Mouse (Mus musculus) midbrain, embryonic 14.5 days (tissue): ENCODE data around the gene 9230104L09Rik. TPM values are rescaled to one million over a fixed set of nuclear protein-coding genes. Genes with fewer than 3 reads are reported as not detected.

Experiments used
- ATAC-seq: fragments of 200-750 bp; cut with Nextera tagmentation; 2 replicates; pipeline ENCODE4 v1.8.0; 2017; ENCODE audit warnings: moderate number of reproducible peaks, moderate library complexity; ENCODE audit not compliant: low FRiP score, low TSS enrichment
- DNase-seq: peaks from one replicate; pipeline ENCODE4 v3.0.0-alpha.2; 2015
- H3K27ac ChIP-seq: fragments of 300-500 bp; sonication (generic); replicated peaks from 2 replicates; pipeline ENCODE4 v1.5.1; 2014; ENCODE audit warnings: mild to moderate bottlenecking, low read depth, low read length, moderate library complexity
- H3K27me3 ChIP-seq: fragments of 300-500 bp; sonication (generic); 2 replicates; pipeline ENCODE4 v1.6.1; 2014; ENCODE audit warnings: low read length, control low read depth, mixed read lengths; ENCODE audit not compliant: control insufficient read depth, insufficient read depth
- H3K36me3 ChIP-seq: fragments of 300-500 bp; sonication (generic); 2 replicates; pipeline ENCODE4 v1.6.1; 2014; ENCODE audit warnings: low read length, control low read depth; ENCODE audit not compliant: control insufficient read depth, insufficient read depth
- H3K4me1 ChIP-seq: fragments of 300-500 bp; sonication (generic); 2 replicates; pipeline ENCODE4 v1.6.1; 2014; ENCODE audit warnings: mild to moderate bottlenecking, antibody characterized with exemption, low read length, control low read depth; ENCODE audit not compliant: control insufficient read depth, insufficient read depth
- H3K4me2 ChIP-seq: fragments of 300-500 bp; sonication (generic); 2 replicates; pipeline ENCODE4 v1.6.1; 2014; ENCODE audit warnings: mild to moderate bottlenecking, low read length, moderate library complexity
- H3K4me3 ChIP-seq: fragments of 300-500 bp; sonication (generic); replicated peaks from 2 replicates; pipeline ENCODE4 v1.5.1; 2014; ENCODE audit warnings: low read depth, low read length
- H3K9ac ChIP-seq: fragments of 300-500 bp; sonication (generic); replicated peaks from 2 replicates; pipeline ENCODE4 v1.6.1; 2014; ENCODE audit warnings: mild to moderate bottlenecking, low read length, moderate library complexity
- H3K9me3 ChIP-seq: fragments of 300-500 bp; sonication (generic); 2 replicates; pipeline ENCODE4 v1.6.1; 2016; ENCODE audit warnings: low read length, control low read depth, mixed read lengths; ENCODE audit not compliant: control insufficient read depth
- WGBS: fragments of 180-500 bp; shearing (Covaris S2); extraction: QIAGEN DNeasy Blood & Tissue Kit; methylation state at CpG from one replicate; pipeline ENCODE4 v1.1.7; 2014; 5-methylcytosine and 5-hydroxymethylcytosine counted together
- polyA plus RNA-seq: library from polyadenylated mRNA; unstranded; fragments of >200 nt; fragmentation: Nextera tagmentation; extraction: Ambion mirVana; gene quantifications from 2 replicates; pipeline ENCODE4 v1.2.1, GENCODE M21; 2014

The 9230104L09Rik gene
- polyA plus RNA-seq: not detected in 2 replicates

GRCm38 (mm10) chr2:148864966-148865365, at the start of gene 9230104L09Rik:
Gene 9230104L09Rik (minus strand): TSS chr2:148865038.
- no peak for DNase-seq
- no peak within 1 kb of the TSS for H3K4me3 ChIP-seq

GRCm38 (mm10) chr2:148902286-148902685, 37.4 kb upstream of the 9230104L09Rik start:
- Histone ChIP-seq H3K4me3 (no peak overlapping the region), H3K27ac (no peak overlapping the region), H3K4me2 (no peak overlapping the region), H3K9ac (no peak overlapping the region), H3K4me1 (no peaks in the 10 kb centered on the region), H3K9me3 (no peaks in the 10 kb centered on the region), H3K27me3 (no peaks in the 10 kb centered on the region), H3K36me3 (no peaks in the 10 kb centered on the region)
- ATAC-seq (peak; percentile 67; the same call in 1 of the 2 replicates), DNase-seq (peak; percentile 61)
- WGBS: 9% methylated on average over 5 of the region's 5 CpGs

More at GRCm38 (mm10) chr2:148864966-148865365, at the start of gene 9230104L09Rik:
- H3K27me3 ChIP-seq: no peaks in the 10 kb centered on the region
- no peak within 1 kb of the TSS for H3K4me2 ChIP-seq
- 82% methylated on average over 2 of the region's 2 CpGs for WGBS
- no peak for ATAC-seq
- no peak within 1 kb of the TSS for H3K27ac ChIP-seq
- H3K9me3 ChIP-seq: no peaks in the 10 kb centered on the region
- H3K36me3 ChIP-seq: no peaks in the 10 kb centered on the region
- H3K9ac ChIP-seq: no peak within 1 kb of the TSS
- no peaks in the 10 kb centered on the region for H3K4me1 ChIP-seq

- Histone ChIP-seq H3K9me3 (no peaks in the 10 kb centered on the region), H3K4me3 (no peak overlapping the region), H3K27me3 (no peaks in the 10 kb centered on the region), H3K4me2 (no peak overlapping the region), H3K4me1 (no peaks in the 10 kb centered on the region), H3K9ac (no peak overlapping the region), H3K36me3 (no peaks in the 10 kb centered on the region), H3K27ac (no peak overlapping the region)
- no peak for DNase-seq
- WGBS: 66% methylated on average over 4 of the region's 4 CpGs
- no peak for ATAC-seq
These were observed 35.5 kb upstream of the 9230104L09Rik start for GRCm38 (mm10) chr2:148900305-148900704.

- Histone ChIP-seq H3K4me2 (no peak overlapping the region), H3K27me3 (no peaks in the 10 kb centered on the region), H3K36me3 (no peaks in the 10 kb centered on the region), H3K4me3 (no peak overlapping the region), H3K4me1 (no peaks in the 10 kb centered on the region), H3K9me3 (no peaks in the 10 kb centered on the region), H3K9ac (no peak overlapping the region), H3K27ac (no peak overlapping the region)
- DNase-seq: no peak
- WGBS: 89% methylated on average over 1 of the region's 1 CpGs
- no peak for ATAC-seq
These were observed 31.4 kb upstream of the 9230104L09Rik start for GRCm38 (mm10) chr2:148896219-148896618.

- Histone ChIP-seq H3K9me3 (no peaks in the 10 kb centered on the region), H3K4me3 (no peak overlapping the region), H3K9ac (no peak overlapping the region), H3K27ac (no peak overlapping the region), H3K36me3 (no peaks in the 10 kb centered on the region), H3K27me3 (no peaks in the 10 kb centered on the region), H3K4me1 (0 out of 2 replicates have a peak, but pooled peaks cover 7% of the 10 kb centered on the region), H3K4me2 (no peak overlapping the region)
- ATAC-seq: no peak
- no peak for DNase-seq
These were observed 28.3 kb upstream of the 9230104L09Rik start for GRCm38 (mm10) chr2:148893107-148893506.

- Histone ChIP-seq H3K36me3 (no peaks in the 10 kb centered on the region), H3K4me2 (no peak overlapping the region), H3K27me3 (no peaks in the 10 kb centered on the region), H3K9me3 (no peaks in the 10 kb centered on the region), H3K4me1 (0 out of 2 replicates have a peak, but pooled peaks cover 7% of the 10 kb centered on the region), H3K9ac (no peak overlapping the region), H3K4me3 (no peak overlapping the region), H3K27ac (peak overlapping the region; percentile 80)
- DNase-seq (peak; percentile 76), ATAC-seq (peak; percentile 85)
- WGBS: 13% methylated on average over 5 of the region's 5 CpGs
These were observed 25.4 kb upstream of the 9230104L09Rik start for GRCm38 (mm10) chr2:148890021-148890851.

GRCm38 (mm10) chr2:148889331-148890010, 24.6 kb upstream of the 9230104L09Rik start:
- Histone ChIP-seq H3K9me3 (no peaks in the 10 kb centered on the region), H3K36me3 (no peaks in the 10 kb centered on the region), H3K4me1 (0 out of 2 replicates have a peak, but pooled peaks cover 7% of the 10 kb centered on the region), H3K4me3 (no peak overlapping the region), H3K27ac (peak overlapping the region; percentile 80), H3K4me2 (no peak overlapping the region), H3K9ac (no peak overlapping the region), H3K27me3 (no peaks in the 10 kb centered on the region)
- peak; percentile 74 for ATAC-seq
- peak; percentile 21 for DNase-seq
- 27% methylated on average over 3 of the region's 3 CpGs for WGBS

GRCm38 (mm10) chr2:148888872-148889271, 24.0 kb upstream of the 9230104L09Rik start:
- WGBS: 68% methylated on average over 3 of the region's 3 CpGs
- Histone ChIP-seq H3K9ac (no peak overlapping the region), H3K4me3 (no peak overlapping the region), H3K27ac (peak overlapping the region; percentile 80), H3K4me2 (no peak overlapping the region), H3K36me3 (no peaks in the 10 kb centered on the region), H3K9me3 (no peaks in the 10 kb centered on the region), H3K27me3 (no peaks in the 10 kb centered on the region), H3K4me1 (0 out of 2 replicates have a peak, but pooled peaks cover 7% of the 10 kb centered on the region)
- ATAC-seq: no peak
- DNase-seq: no peak
